Mouse (Mus musculus) megakaryocyte, embryonic 14.5 days (primary cell): ENCODE data around the gene Galm.

Source experiments
- FLI1 ChIP-seq: IDR thresholded peaks from 2 replicates; pipeline ENCODE4 v1.6.1; 2012; ENCODE audit warnings: low read length, inconsistent platforms, mixed read lengths
- GATA1 ChIP-seq: IDR thresholded peaks from 3 replicates; pipeline ENCODE4 v1.6.1; 2012; ENCODE audit warnings: mixed read lengths, low read length, inconsistent platforms, borderline replicate concordance

DNA sequence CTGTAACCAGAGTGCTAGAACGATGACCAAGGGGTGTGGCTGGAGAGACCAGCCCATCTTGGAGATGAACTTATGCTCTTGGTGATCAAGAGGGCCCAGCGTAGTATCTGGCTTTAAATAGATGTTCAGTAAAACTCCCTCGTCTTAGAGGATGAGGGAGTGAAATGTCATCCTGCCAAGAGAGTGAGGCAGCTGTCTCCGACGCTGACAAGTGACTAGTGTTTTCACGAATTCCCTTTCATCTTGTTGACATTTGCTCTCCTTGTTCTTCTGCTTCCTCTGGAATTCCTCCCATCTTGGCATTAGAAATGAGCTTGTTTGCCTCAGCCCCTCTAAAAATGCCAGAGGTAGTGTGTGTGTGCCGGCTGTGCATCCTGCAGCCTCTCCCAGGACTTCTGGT, 17.9 kb downstream of the Galm start:
- TF ChIP-seq GATA1 (no peak), FLI1 (no peak)
